Mouse (Mus musculus) frontal cortex, postnatal 14 days (tissue): ENCODE measurements around the gene Rapgef2.
"Not testable (repeated sequence)": the region's sequence is repeated elsewhere in the genome, so short reads cannot be mapped to it uniquely, and the experiment has no call there.

Source experiments
- DNase-seq, 2 experiments: peaks; one replicate each; pipeline ENCODE4 v3.0.0; 2022; ENCODE audit warnings: low spot score in 2 of 2

The Rapgef2 gene

GRCm38 (mm10) chr3:79233478-79234415 lies 52.6 kb downstream of the Rapgef2 start:
- no peak for DNase-seq

- no peak for DNase-seq
Observed at GRCm38 (mm10) chr3:79230718-79231117, 55.6 kb downstream of the Rapgef2 start.

- no peak for DNase-seq
Observed at GRCm38 (mm10) chr3:79229546-79229945, 56.8 kb downstream of the Rapgef2 start.

- DNase-seq: no peak
Observed at GRCm38 (mm10) chr3:79228304-79228703, 58.0 kb downstream of the Rapgef2 start.

- no peak for DNase-seq
Observed at GRCm38 (mm10) chr3:79227356-79228088, 58.8 kb downstream of the Rapgef2 start.

GRCm38 (mm10) chr3:79226807-79227206 lies 59.5 kb downstream of the Rapgef2 start:
- not testable (repeated sequence) for DNase-seq

- DNase-seq: no peak
Observed at GRCm38 (mm10) chr3:79225888-79226287, 60.4 kb downstream of the Rapgef2 start.

GRCm38 (mm10) chr3:79224352-79224751 lies 62.0 kb downstream of the Rapgef2 start:
- no peak for DNase-seq

GRCm38 (mm10) chr3:79223281-79223680 lies 63.0 kb downstream of the Rapgef2 start:
- DNase-seq: no peak

- DNase-seq: no peak
Observed at GRCm38 (mm10) chr3:79222192-79222960, 63.9 kb downstream of the Rapgef2 start.

GRCm38 (mm10) chr3:79221296-79222191 lies 64.8 kb downstream of the Rapgef2 start:
- peak in 1 of 2 experiments; percentile 64 for DNase-seq

- no peak for DNase-seq
Observed at GRCm38 (mm10) chr3:79219144-79219930, 67.0 kb downstream of the Rapgef2 start.

- DNase-seq: no peak
Observed at GRCm38 (mm10) chr3:79218566-79219051, 67.7 kb downstream of the Rapgef2 start.

GRCm38 (mm10) chr3:79210243-79210642 lies 76.1 kb downstream of the Rapgef2 start:
- DNase-seq: no peak

- no peak for DNase-seq
Observed at GRCm38 (mm10) chr3:79207216-79207615, 79.1 kb downstream of the Rapgef2 start.

- no peak for DNase-seq
Observed at GRCm38 (mm10) chr3:79206524-79206923, 79.8 kb downstream of the Rapgef2 start.

GRCm38 (mm10) chr3:79205981-79206380 lies 80.3 kb downstream of the Rapgef2 start:
- no peak for DNase-seq

- no peak for DNase-seq
Observed at GRCm38 (mm10) chr3:79205112-79205511, 81.2 kb downstream of the Rapgef2 start.

- no peak for DNase-seq
Observed at GRCm38 (mm10) chr3:79204261-79204660, 82.1 kb downstream of the Rapgef2 start.

GRCm38 (mm10) chr3:79203821-79204220 lies 82.5 kb downstream of the Rapgef2 start:
- no peak for DNase-seq
